Mouse (Mus musculus) forebrain, embryonic 11.5 days (tissue): ENCODE measurements around the gene 4930579G24Rik. TPM values are rescaled to one million over a fixed set of nuclear protein-coding genes. Genes with fewer than 3 reads are reported as not detected.
A peak's percentile ranks its signal among the peaks of the same experiment; 100 is the strongest.

ENCODE experiments used
- ATAC-seq: fragments of 200-750 bp; cut with Nextera tagmentation; replicated peaks from 2 replicates; pipeline ENCODE4 v1.8.0; 2017; ENCODE audit warnings: moderate TSS enrichment; ENCODE audit not compliant: low FRiP score
- DNase-seq: peaks from one replicate; pipeline ENCODE4 v3.0.0-alpha.2; 2017; ENCODE audit warnings: low spot score
- H3K27ac ChIP-seq: fragments of 300-500 bp; sonication (generic); 2 replicates; pipeline ENCODE4 v1.5.1; 2014; ENCODE audit warnings: low read depth, low read length
- H3K27me3 ChIP-seq: fragments of 300-500 bp; sonication (generic); 2 replicates; pipeline ENCODE4 v1.6.1; 2014; ENCODE audit warnings: mild to moderate bottlenecking, low read length, mixed read lengths; ENCODE audit not compliant: control insufficient read depth, insufficient read depth
- H3K36me3 ChIP-seq: fragments of 300-500 bp; sonication (generic); 2 replicates; pipeline ENCODE4 v1.6.1; 2014; ENCODE audit warnings: mild to moderate bottlenecking, low read length, moderate library complexity, mixed read lengths; ENCODE audit not compliant: control insufficient read depth, insufficient read depth
- H3K4me1 ChIP-seq: fragments of 300-500 bp; sonication (generic); replicated peaks from 2 replicates; pipeline ENCODE4 v1.6.1; 2014; ENCODE audit warnings: low read length, mixed read lengths; ENCODE audit not compliant: control insufficient read depth, insufficient read depth
- H3K4me2 ChIP-seq: fragments of 300-500 bp; sonication (generic); 2 replicates; pipeline ENCODE4 v1.6.1; 2014; ENCODE audit warnings: low read depth, mild to moderate bottlenecking, low read length, moderate library complexity, mixed read lengths; ENCODE audit not compliant: severe bottlenecking
- H3K4me3 ChIP-seq: fragments of 300-500 bp; sonication (generic); 2 replicates; pipeline ENCODE4 v1.5.1; 2014; ENCODE audit warnings: low read depth, low read length
- H3K9ac ChIP-seq: fragments of 300-500 bp; sonication (generic); 2 replicates; pipeline ENCODE4 v1.6.1; 2014; ENCODE audit warnings: low read length
- H3K9me3 ChIP-seq: fragments of 300-500 bp; sonication (generic); 2 replicates; pipeline ENCODE4 v1.6.1; 2016; ENCODE audit warnings: low read length, mixed read lengths; ENCODE audit not compliant: control insufficient read depth
- WGBS: fragments of 180-500 bp; shearing (Covaris S2); extraction: QIAGEN DNeasy Blood & Tissue Kit; methylation state at CpG from one replicate; pipeline ENCODE4 v1.1.7; 2014; 5-methylcytosine and 5-hydroxymethylcytosine counted together
- polyA plus RNA-seq: library from polyadenylated mRNA; unstranded; fragments of >200 nt; fragmentation: Nextera tagmentation; extraction: Ambion mirVana; gene quantifications from 2 replicates; pipeline ENCODE4 v1.2.1, GENCODE M21; 2014

Gene 4930579G24Rik
- polyA plus RNA-seq, 1 experiment from 2014 or later: 21.8 TPM

GRCm38 (mm10) chr3:79609886-79610285 is 19.0 kb upstream of the 4930579G24Rik start:
- Histone ChIP-seq H3K4me3 (no peak overlapping the region), H3K4me1 (no peaks in the 10 kb centered on the region), H3K9ac (no peak overlapping the region), H3K27me3 (no peaks in the 10 kb centered on the region), H3K4me2 (no peak overlapping the region), H3K36me3 (peaks cover 7% of the 10 kb centered on the region), H3K9me3 (no peaks in the 10 kb centered on the region), H3K27ac (no peak overlapping the region)
- DNase-seq: no peak
- WGBS: 93% methylated on average over 2 of the region's 2 CpGs
- ATAC-seq: no peak

- 41% methylated on average over 10 of the region's 10 CpGs for WGBS
- Histone ChIP-seq H3K9me3 (no peaks in the 10 kb centered on the region; the same call in 1 of the 2 replicates), H3K36me3 (peaks cover 10% of the 10 kb centered on the region), H3K27ac (no peak overlapping the region), H3K4me1 (peaks cover 2% of the 10 kb centered on the region; the same call in 1 of the 2 replicates), H3K27me3 (no peaks in the 10 kb centered on the region), H3K4me3 (peak overlapping the region; percentile 74), H3K9ac (peak overlapping the region; percentile 61), H3K4me2 (peak overlapping the region; percentile 78)
- ATAC-seq (no peak), DNase-seq (no peak)
Measured at GRCm38 (mm10) chr3:79627484-79628181, 1.2 kb upstream of the 4930579G24Rik start.

- ATAC-seq (no peak), DNase-seq (no peak)
- peaks cover 2% of the 10 kb centered on the region; the same call in 1 of the 2 replicates for H3K4me1 ChIP-seq
- peaks cover 13% of the 10 kb centered on the region for H3K36me3 ChIP-seq
- peak overlapping the region; percentile 78 for H3K4me2 ChIP-seq
- H3K4me3 ChIP-seq: peak overlapping the region; percentile 74
- under 1% methylated on average over 9 of the region's 9 CpGs for WGBS
- no peaks in the 10 kb centered on the region; the same call in 1 of the 2 replicates for H3K9me3 ChIP-seq
- H3K9ac ChIP-seq: peak overlapping the region; percentile 61
- H3K27me3 ChIP-seq: no peaks in the 10 kb centered on the region
- H3K27ac ChIP-seq: no peak overlapping the region
Measured at GRCm38 (mm10) chr3:79628182-79628560, 708 bp upstream of the 4930579G24Rik start.

GRCm38 (mm10) chr3:79629416-79629730 is 494 bp downstream of the 4930579G24Rik start, which contains the start of gene Etfdh:
Etfdh (minus strand) TSS chr3:79629500.
- H3K9me3 ChIP-seq: peaks cover 2% of the 10 kb centered on the region; the same call in 1 of the 2 replicates
- ATAC-seq: peak; percentile 57
- no peak within 1 kb of the TSS for H3K27ac ChIP-seq
- WGBS: 1% methylated on average over 11 of the region's 11 CpGs
- peak within 1 kb of the TSS; percentile 78 for H3K4me2 ChIP-seq
- no peaks in the 10 kb centered on the region for H3K27me3 ChIP-seq
- H3K9ac ChIP-seq: peak within 1 kb of the TSS; percentile 85
- H3K4me1 ChIP-seq: peaks cover 2% of the 10 kb centered on the region; the same call in 1 of the 2 replicates
- peak within 1 kb of the TSS; percentile 74 for H3K4me3 ChIP-seq
- DNase-seq: no peak
- H3K36me3 ChIP-seq: peaks cover 18% of the 10 kb centered on the region

- no peak for ATAC-seq
- DNase-seq: no peak
- H3K27me3 ChIP-seq: no peaks in the 10 kb centered on the region
- no peaks in the 10 kb centered on the region for H3K36me3 ChIP-seq
- H3K4me1 ChIP-seq: no peaks in the 10 kb centered on the region
- no peak overlapping the region for H3K9ac ChIP-seq
- H3K27ac ChIP-seq: no peak overlapping the region
- H3K9me3 ChIP-seq: no peaks in the 10 kb centered on the region
- WGBS: 92% methylated on average over 6 of the region's 6 CpGs
- no peak overlapping the region for H3K4me2 ChIP-seq
- no peak overlapping the region for H3K4me3 ChIP-seq
Measured at GRCm38 (mm10) chr3:79652129-79652528, 23.2 kb downstream of the 4930579G24Rik start.

GRCm38 (mm10) chr3:79656682-79657081 is 27.8 kb downstream of the 4930579G24Rik start:
- Histone ChIP-seq H3K4me2 (no peak overlapping the region), H3K27ac (no peak overlapping the region), H3K36me3 (no peaks in the 10 kb centered on the region), H3K9ac (no peak overlapping the region), H3K27me3 (no peaks in the 10 kb centered on the region), H3K4me3 (no peak overlapping the region), H3K4me1 (no peaks in the 10 kb centered on the region), H3K9me3 (no peaks in the 10 kb centered on the region)
- no peak for ATAC-seq
- 81% methylated on average over 5 of the region's 5 CpGs for WGBS
- DNase-seq: no peak

GRCm38 (mm10) chr3:79664787-79665408 is 36.0 kb downstream of the 4930579G24Rik start:
- H3K27me3 ChIP-seq: no peaks in the 10 kb centered on the region
- H3K4me3 ChIP-seq: no peak overlapping the region
- H3K9me3 ChIP-seq: no peaks in the 10 kb centered on the region
- H3K9ac ChIP-seq: no peak overlapping the region
- no peak overlapping the region for H3K4me2 ChIP-seq
- no peaks in the 10 kb centered on the region for H3K36me3 ChIP-seq
- ATAC-seq: peak; percentile 71
- no peak overlapping the region for H3K27ac ChIP-seq
- peak; percentile 62 for DNase-seq
- WGBS: 44% methylated on average over 9 of the region's 9 CpGs
- no peaks in the 10 kb centered on the region for H3K4me1 ChIP-seq

- Histone ChIP-seq H3K9ac (no peak overlapping the region), H3K27ac (no peak overlapping the region), H3K36me3 (no peaks in the 10 kb centered on the region), H3K9me3 (no peaks in the 10 kb centered on the region), H3K27me3 (no peaks in the 10 kb centered on the region), H3K4me3 (no peak overlapping the region), H3K4me2 (no peak overlapping the region), H3K4me1 (no peaks in the 10 kb centered on the region)
- DNase-seq (peak; percentile 39), ATAC-seq (no peak)
- WGBS: 81% methylated on average over 7 of the region's 7 CpGs
Measured at GRCm38 (mm10) chr3:79670556-79670955, 41.7 kb downstream of the 4930579G24Rik start.
